Mouse (Mus musculus): ENCODE results near the gene Zfp202. TPM values are rescaled to one million over a fixed set of nuclear protein-coding genes. Genes with fewer than 3 reads are reported as not detected.
A peak's percentile ranks its signal among the peaks of the same experiment; 100 is the strongest.

The Zfp202 gene
- polyA plus RNA-seq, 1 experiment from 2014 or later: 8.5 TPM

GRCm38 (mm10) chr9:40245466-40245865, 53.4 kb downstream of the Zfp202 start:
- Histone ChIP-seq H3K27me3 (no peaks in the 10 kb centered on the region), H3K9me3 (peaks cover 4% of the 10 kb centered on the region; the same call in 1 of the 2 replicates), H3K36me3 (no peaks in the 10 kb centered on the region), H3K4me1 (replicated peaks) (peaks cover 33% of the 10 kb centered on the region), H3K9ac (no peak overlapping the region), H3K4me3 (no peak overlapping the region), H3K27ac (peak overlapping the region; percentile 58), H3K4me2 (no peak overlapping the region)
- WGBS: 70% methylated on average over 9 of the region's 9 CpGs
- ATAC-seq (ENCODE audit: low FRiP score): no peak

- 64% methylated on average over 7 of the region's 7 CpGs for WGBS
- no peaks in the 10 kb centered on the region for H3K36me3 ChIP-seq
- peaks cover 27% of the 10 kb centered on the region for H3K4me1 ChIP-seq (replicated peaks)
- peak overlapping the region; percentile 58 for H3K27ac ChIP-seq
- no peak overlapping the region for H3K4me3 ChIP-seq
- H3K9ac ChIP-seq: no peak overlapping the region
- H3K4me2 ChIP-seq: no peak overlapping the region
- no peaks in the 10 kb centered on the region for H3K27me3 ChIP-seq
- H3K9me3 ChIP-seq: peaks cover 4% of the 10 kb centered on the region; the same call in 1 of the 2 replicates
- ATAC-seq (ENCODE audit: low FRiP score): no peak
These were observed 54.0 kb downstream of the Zfp202 start for GRCm38 (mm10) chr9:40245974-40246665.

- Histone ChIP-seq H3K9ac (no peak overlapping the region), H3K27ac (peak overlapping the region; percentile 41; the same call in 1 of the 2 replicates), H3K27me3 (no peaks in the 10 kb centered on the region), H3K4me2 (no peak overlapping the region), H3K4me3 (no peak overlapping the region), H3K4me1 (replicated peaks) (peaks cover 21% of the 10 kb centered on the region), H3K36me3 (no peaks in the 10 kb centered on the region), H3K9me3 (peaks cover 4% of the 10 kb centered on the region; the same call in 1 of the 2 replicates)
- 64% methylated on average over 6 of the region's 6 CpGs for WGBS
- no peak for ATAC-seq (ENCODE audit: low FRiP score)
These were observed 54.6 kb downstream of the Zfp202 start for GRCm38 (mm10) chr9:40246702-40247101.

GRCm38 (mm10) chr9:40249106-40249505, 57.0 kb downstream of the Zfp202 start:
- 88% methylated on average over 1 of the region's 1 CpGs for WGBS

GRCm38 (mm10) chr9:40252459-40252858, 60.3 kb downstream of the Zfp202 start:
- Histone ChIP-seq H3K27me3 (no peaks in the 10 kb centered on the region), H3K4me1 (replicated peaks) (no peaks in the 10 kb centered on the region), H3K27ac (no peak overlapping the region), H3K36me3 (no peaks in the 10 kb centered on the region), H3K4me2 (no peak overlapping the region), H3K4me3 (no peak overlapping the region), H3K9me3 (peaks cover 4% of the 10 kb centered on the region; the same call in 1 of the 2 replicates), H3K9ac (no peak overlapping the region)
- WGBS: 74% methylated on average over 3 of the region's 3 CpGs
- no peak for ATAC-seq (ENCODE audit: low FRiP score)

More at GRCm38 (mm10) chr9:40249106-40249505, 57.0 kb downstream of the Zfp202 start:
- H3K4me2 ChIP-seq: no peak overlapping the region
- H3K27ac ChIP-seq: no peak overlapping the region
- H3K4me1 ChIP-seq (replicated peaks): peaks cover 12% of the 10 kb centered on the region; the same call in 1 of the 2 replicates
- no peaks in the 10 kb centered on the region for H3K27me3 ChIP-seq
- peaks cover 4% of the 10 kb centered on the region; the same call in 1 of the 2 replicates for H3K9me3 ChIP-seq
- H3K4me3 ChIP-seq: no peak overlapping the region
- no peak for ATAC-seq (ENCODE audit: low FRiP score)
- no peak overlapping the region for H3K9ac ChIP-seq
- no peaks in the 10 kb centered on the region for H3K36me3 ChIP-seq

Other genes starting within 250 kb of the Zfp202 start
- gene Olfr975, start 240.3 kb upstream of the Zfp202 start, polyA plus RNA-seq (2015; fragmentation: Nextera tagmentation; extraction: Ambion mirVana): 0.06 TPM in 1 of 2 replicates, not detected in the other
- not detected in 2 replicates for gene Olfr976, start 231.2 kb upstream of the Zfp202 start, polyA plus RNA-seq (2015; fragmentation: Nextera tagmentation; extraction: Ambion mirVana)
- not detected in 2 replicates for gene Olfr978, start 200.2 kb upstream of the Zfp202 start, polyA plus RNA-seq (2015; fragmentation: Nextera tagmentation; extraction: Ambion mirVana)
- not detected in 2 replicates for gene Olfr979, start 188.9 kb upstream of the Zfp202 start, polyA plus RNA-seq (2015; fragmentation: Nextera tagmentation; extraction: Ambion mirVana)
- not detected in 2 replicates for gene Olfr980, start 182.7 kb upstream of the Zfp202 start, polyA plus RNA-seq (2015; fragmentation: Nextera tagmentation; extraction: Ambion mirVana)
- not detected in 2 replicates for gene Olfr981, start 170.9 kb upstream of the Zfp202 start, polyA plus RNA-seq (2015; fragmentation: Nextera tagmentation; extraction: Ambion mirVana)
- gene Olfr982, start 118.5 kb upstream of the Zfp202 start, polyA plus RNA-seq (2015; fragmentation: Nextera tagmentation; extraction: Ambion mirVana): not detected in 2 replicates
- gene Olfr983, start 98.7 kb upstream of the Zfp202 start, polyA plus RNA-seq (2015; fragmentation: Nextera tagmentation; extraction: Ambion mirVana): not detected in 2 replicates
- not detected in 2 replicates for gene Olfr984, start 78.1 kb upstream of the Zfp202 start, polyA plus RNA-seq (2015; fragmentation: Nextera tagmentation; extraction: Ambion mirVana)
- gene Olfr985, start 62.1 kb upstream of the Zfp202 start, polyA plus RNA-seq (2015; fragmentation: Nextera tagmentation; extraction: Ambion mirVana): not detected in 2 replicates
- not detected in 2 replicates for gene Tmem225, start 44.2 kb upstream of the Zfp202 start, polyA plus RNA-seq (2015; fragmentation: Nextera tagmentation; extraction: Ambion mirVana)
- gene Olfr986, start 11.4 kb upstream of the Zfp202 start, polyA plus RNA-seq (2015; fragmentation: Nextera tagmentation; extraction: Ambion mirVana): not detected in 2 replicates
- gene Scn3b, start 76.9 kb downstream of the Zfp202 start, polyA plus RNA-seq (2015; fragmentation: Nextera tagmentation; extraction: Ambion mirVana): 101 and 111 TPM in 2 replicates

Measured in hindbrain, embryonic 13.5 days (tissue).